Mouse (Mus musculus) embryo, embryonic 9.5 days (tissue): Measurements from ENCODE around the gene Zfp202.
"Not testable (repeated sequence)": the region's sequence is repeated elsewhere in the genome, so short reads cannot be mapped to it uniquely, and the experiment has no call there.

Source experiments
- DNase-seq: peaks from one replicate; pipeline ENCODE4 v3.0.0-alpha.2; 2017; ENCODE audit errors: extremely low spot score

Gene Zfp202

GRCm38 (mm10) chr9:40192098-40193038 is at the start of gene Zfp202:
Gene Zfp202 (plus strand): TSS chr9:40192316.
- peak; percentile 92 for DNase-seq

GRCm38 (mm10) chr9:40155118-40155644 is 36.9 kb upstream of the Zfp202 start:
- DNase-seq, result no peak

- DNase-seq, result no peak
Observed at GRCm38 (mm10) chr9:40166446-40166845, 25.7 kb upstream of the Zfp202 start.

DNA sequence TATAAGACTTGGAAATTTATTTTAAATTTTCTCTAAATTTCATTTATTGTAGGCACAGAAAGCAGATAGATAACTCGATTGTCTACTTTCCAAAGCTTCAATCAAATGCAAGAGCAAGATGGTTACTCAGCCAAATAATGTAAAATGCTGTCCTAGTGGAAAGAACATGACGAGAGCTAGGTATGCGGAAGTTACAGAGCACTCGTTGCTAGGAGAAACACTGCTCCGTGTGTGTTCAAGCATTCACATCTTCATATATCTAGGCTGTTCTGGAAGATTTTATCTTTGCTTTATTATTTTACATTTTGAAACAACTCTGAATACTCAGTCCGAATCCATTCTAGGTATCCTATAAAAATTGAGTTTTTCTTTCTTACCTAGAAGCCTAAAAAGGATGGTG is 15.1 kb upstream of the Zfp202 start:
- no peak for DNase-seq

DNA sequence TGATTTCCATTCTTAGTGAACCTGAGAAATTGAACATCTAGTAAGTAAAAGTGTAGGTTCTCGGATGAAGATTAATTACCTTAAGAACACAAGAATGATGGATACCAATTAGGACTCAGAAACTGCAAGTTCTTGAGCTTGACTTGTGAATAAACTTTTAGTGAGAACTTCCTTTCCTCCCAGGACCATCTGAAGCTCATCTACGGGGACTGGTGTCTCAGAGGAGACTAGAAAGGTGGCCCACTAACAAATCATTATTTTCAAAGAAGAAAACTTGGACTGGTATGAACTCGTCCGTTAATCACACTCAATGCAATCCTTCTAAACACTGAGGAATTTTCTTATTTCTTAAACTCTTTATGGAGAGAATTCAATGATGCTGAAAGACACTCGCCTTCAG is 11.5 kb upstream of the Zfp202 start, which contains the start of gene Olfr986:
Gene Olfr986 (plus strand): TSS at position 301 of the 400 bp plus-strand sequence.
- DNase-seq, result no peak

DNA sequence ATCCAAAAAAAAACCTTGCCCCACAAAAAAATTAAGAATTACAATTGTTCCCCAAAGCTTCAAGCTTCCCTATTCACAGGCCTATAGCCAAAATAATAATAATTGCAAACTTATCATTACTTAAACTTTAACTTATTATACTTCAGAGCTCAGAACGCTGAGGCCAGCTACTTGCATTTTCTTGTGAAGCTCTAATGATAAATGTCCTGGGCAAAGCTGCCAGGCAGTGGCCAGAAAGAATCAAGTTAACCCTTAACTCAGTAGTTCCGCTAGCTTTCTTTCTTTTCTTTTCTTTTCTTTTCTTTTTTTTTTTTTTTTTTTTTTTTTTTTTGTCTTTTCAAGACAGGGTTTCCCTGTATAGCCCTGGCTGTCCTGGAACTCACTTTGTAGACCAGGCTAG is 7.0 kb upstream of the Zfp202 start:
- not testable (repeated sequence) for DNase-seq

DNA sequence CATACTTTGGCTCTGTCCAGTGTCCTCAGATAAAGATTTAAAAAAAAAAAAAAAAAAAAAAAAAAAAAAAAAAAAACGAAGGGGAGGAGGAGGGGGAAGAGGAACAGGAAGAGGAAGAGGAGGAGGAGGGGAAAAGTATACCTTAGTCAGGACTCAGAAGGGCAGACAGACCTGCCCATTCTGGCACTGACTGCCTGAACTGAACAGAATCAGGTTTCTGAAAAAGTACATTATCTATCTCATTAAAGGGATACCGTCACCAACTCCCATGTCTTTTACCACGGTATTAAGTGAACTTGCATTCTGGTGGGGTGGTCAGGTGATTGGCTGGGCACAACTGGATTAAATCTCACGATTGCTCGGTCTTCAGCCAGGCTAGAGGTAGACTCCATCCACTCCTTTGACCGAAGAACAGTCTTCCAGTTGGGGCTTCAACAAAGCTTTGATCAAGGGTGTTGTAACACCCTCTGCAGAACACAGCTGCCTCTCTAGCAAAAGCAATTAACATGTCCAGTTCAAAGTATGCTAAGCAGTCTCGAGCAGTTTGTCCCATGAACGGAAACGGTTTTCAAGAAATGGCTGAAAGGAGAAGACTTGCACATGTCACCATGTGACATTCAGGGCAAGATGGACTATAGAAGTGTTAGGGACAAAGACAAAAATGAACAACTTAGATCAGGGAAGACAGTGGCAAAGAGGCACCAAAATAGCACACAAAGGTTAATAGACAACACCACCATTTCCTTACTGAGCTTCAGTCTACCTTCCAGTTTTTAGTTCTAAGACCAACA is 835 bp upstream of the Zfp202 start:
- no peak for DNase-seq

- DNase-seq, result no peak
Observed at GRCm38 (mm10) chr9:40195981-40196380, 3.9 kb downstream of the Zfp202 start.

- no peak for DNase-seq
Observed at GRCm38 (mm10) chr9:40206546-40206950, 14.4 kb downstream of the Zfp202 start.

GRCm38 (mm10) chr9:40210744-40211143 is 18.6 kb downstream of the Zfp202 start:
- no peak for DNase-seq

GRCm38 (mm10) chr9:40214058-40214457 is 21.9 kb downstream of the Zfp202 start:
- no peak for DNase-seq

GRCm38 (mm10) chr9:40216651-40217050 is 24.5 kb downstream of the Zfp202 start:
- no peak for DNase-seq

- no peak for DNase-seq
Observed at GRCm38 (mm10) chr9:40224289-40224688, 32.2 kb downstream of the Zfp202 start.

DNA sequence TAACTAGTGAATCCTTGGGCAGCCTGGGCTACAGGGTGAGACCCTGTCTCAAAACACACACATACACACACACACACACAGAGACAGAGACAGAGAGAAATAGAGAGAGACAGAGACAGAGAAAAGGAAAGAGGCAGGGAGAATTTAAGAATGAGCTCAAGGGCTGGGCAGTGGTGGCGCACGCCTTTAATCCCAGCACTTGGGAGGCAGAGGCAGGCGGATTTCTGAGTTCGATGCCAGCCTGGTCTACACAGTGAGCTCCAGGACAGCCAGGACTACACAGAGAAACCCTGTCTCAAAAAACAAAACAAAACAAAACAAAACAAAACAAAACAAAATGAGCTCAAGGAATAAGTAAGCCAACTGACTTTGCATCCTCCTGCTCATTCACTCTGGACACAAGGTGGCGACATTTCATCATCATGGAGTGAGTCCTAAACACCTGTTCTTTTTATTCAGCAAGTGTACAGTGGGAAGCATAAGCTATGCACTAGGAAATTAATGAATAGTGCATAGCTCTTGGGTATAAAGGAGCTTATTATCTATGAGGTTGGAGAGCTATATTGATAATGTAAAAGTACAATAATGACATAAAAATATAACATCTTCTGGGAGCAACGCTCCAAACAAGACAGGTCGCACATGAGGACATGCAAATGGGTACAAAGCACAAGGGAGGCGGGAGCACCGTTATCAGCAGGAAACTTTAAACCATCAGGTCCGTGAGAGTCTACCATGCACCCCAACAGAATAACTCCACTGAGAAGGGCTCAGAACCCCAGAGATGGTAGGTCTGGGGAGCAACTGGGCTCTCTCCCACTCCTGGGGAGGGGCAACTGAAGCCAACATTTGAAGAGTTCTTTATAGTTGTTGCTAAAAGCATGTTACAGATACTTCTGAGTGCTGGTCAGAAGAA is 36.0 kb downstream of the Zfp202 start:
- peak; percentile 42 for DNase-seq

DNA sequence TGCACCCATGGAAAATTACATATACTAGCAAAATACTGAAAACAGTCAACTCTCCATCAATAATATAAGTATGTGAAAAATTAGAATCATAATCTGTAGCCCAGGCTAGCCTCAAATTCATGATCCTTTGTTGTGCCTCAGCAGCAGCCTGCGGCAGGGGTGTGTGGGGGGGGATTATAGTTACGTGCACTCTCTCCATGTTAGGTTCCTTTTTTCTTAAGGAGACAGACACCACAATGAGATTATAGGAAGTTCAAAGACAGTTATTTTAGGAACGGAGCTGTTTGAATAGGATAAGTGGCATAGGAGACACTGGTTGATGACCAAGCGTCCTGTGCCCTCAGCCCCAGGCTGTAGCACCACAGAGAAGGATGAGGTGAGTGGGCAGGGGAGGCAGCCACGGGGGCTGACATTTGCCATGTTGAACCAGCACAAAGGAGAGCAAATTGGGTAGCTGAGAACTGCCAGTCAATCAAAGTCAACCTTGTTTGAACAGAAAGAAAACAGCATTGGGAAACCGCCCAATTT is 36.8 kb downstream of the Zfp202 start:
- no peak for DNase-seq

GRCm38 (mm10) chr9:40229479-40229878 is 37.4 kb downstream of the Zfp202 start:
- no peak for DNase-seq

DNA sequence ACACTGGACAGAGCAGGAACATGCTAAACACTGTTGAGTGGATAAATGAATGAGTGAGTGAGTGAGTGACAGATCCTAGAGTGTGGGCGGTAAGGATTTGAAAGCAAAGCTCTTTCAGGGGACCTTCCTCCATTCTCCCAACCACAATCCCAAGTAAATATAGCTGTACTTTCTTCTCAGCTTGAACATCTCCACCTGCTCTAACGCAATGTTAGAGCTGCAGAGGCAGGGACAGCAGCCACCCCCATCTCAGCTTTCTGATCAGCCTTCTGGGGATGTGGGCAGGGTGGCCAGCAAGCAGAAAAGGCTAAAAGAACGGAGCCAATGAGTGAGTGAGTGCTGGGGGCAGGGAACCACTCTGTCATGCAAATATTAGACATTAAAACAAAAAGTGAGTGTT is 38.9 kb downstream of the Zfp202 start:
- DNase-seq, result no peak

DNA sequence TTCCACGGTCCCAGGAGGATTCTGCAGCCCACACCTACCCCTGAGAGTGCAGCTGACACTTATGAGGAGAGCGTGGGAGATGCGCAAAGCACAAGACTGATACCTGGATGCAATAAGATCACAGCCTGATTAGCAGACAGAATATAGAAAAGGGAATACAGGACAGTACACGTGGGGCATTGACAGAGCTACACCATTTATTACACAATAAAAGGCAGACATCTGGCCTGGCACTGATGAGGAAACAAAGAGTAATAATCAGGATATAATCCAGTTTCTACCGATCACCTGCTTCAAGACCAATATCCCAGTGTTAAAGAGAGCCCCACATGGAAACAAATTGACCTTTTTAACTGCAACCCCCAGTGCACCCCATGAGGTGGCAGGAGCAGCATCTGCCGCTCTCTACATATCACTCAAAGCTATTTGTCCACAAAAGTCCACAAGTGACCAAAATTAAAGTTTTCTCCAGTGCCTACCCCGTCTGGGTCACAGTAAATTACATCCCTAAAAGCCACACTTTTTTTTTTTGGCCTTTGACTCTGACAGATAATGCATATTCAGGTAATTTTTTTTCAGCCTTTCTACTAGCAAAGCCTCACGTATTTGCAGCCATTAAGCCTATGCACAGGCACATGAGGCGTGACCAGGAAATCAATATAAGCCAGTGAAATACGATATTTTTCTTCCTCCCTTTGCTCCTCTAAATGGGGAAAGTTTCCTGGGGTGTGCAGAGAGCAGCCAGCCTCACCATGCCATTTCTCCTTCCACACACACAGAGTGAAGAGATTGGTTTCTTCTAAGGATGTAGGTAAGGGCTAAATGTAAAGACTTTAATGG is 42.3 kb downstream of the Zfp202 start:
- no peak for DNase-seq

- no peak for DNase-seq
Observed at GRCm38 (mm10) chr9:40235220-40235619, 43.1 kb downstream of the Zfp202 start.

- no peak for DNase-seq
Observed at GRCm38 (mm10) chr9:40239749-40240148, 47.6 kb downstream of the Zfp202 start.
